Mouse (Mus musculus) spleen, embryonic (tissue): Measurements from ENCODE around the gene Ecpas.

ENCODE experiments used
- CTCF ChIA-PET: fragments of 350-600 bp; sonication (Branson Sonifier 250); formaldehyde crosslinking; loops from one replicate; lab custom pipeline; 2022; lab: Charles Lee

Ecpas gene

DNA sequence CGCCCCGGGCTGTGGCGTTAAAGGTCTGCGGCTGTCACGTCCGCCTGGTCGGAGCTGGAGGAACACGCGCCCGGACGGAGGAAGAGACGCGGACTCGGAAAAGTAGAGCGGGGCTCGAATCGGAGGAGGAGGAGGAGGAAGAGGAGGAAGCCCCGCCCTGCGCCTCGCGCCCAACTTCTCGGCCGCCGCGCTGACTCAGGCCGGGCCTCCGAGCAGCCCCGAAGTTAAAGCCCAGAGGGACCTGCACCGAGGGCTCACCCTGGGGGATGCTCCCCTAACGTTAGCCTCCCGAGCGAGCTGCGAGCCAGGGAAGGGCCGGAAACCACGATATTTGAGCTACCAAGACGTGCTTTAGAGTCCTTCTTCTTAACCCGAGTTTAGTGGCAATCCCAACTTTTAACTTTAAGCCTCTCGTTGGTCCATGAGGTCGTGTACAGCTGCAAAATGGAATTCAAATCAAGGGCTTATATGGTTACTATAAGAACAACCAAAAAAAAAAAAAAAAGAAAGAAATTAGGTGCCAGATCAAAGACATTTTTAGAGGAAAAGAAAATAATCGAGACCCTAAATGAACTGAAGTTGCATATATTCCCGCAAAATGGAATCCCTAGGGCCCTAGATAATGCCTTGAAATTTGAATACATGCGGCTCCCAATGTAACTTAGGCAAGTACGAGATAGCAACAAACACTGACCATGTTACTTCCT is at the start of gene Ecpas:
Gene Ecpas (minus strand): TSS at position 121 of the 707 bp plus-strand sequence.
- CTCF ChIA-PET = interaction anchor here (0.7 kb wide), 1 partner anchor 869 kb away, joined by 10 read pairs; no protein-coding TSS in a partner anchor

GRCm38 (mm10) chr4:58961719-58962118 is 49.2 kb upstream of the Ecpas start:
- CTCF ChIA-PET = no interaction called here

- CTCF ChIA-PET = no interaction called here
These were observed 40.1 kb upstream of the Ecpas start for GRCm38 (mm10) chr4:58952630-58953029.

GRCm38 (mm10) chr4:58948391-58948790 is 35.8 kb upstream of the Ecpas start:
- CTCF ChIA-PET = no interaction called here

DNA sequence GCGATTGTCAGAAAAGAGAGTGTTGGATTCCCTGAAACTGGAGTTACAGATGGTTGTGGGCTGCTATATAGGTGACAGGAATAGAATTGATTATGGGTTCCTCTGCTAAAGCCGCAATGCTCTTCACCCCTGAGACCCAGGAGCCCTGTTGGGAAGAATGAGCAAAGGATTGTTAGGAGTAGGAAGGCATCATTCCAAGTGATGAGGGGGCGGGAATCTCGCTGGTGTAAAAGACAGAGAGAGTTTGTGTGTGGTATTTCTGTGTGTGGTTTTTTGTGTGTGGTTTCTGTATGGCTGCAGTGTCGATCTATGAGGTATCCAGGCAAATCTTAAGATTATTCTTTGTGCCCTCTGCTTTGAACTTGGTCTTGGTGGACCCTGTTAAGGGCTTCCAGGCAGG is 32.1 kb upstream of the Ecpas start:
- CTCF ChIA-PET = interaction anchor here (0.5 kb wide), 1 partner anchor 52 kb away, joined by 4 read pairs; no protein-coding TSS in a partner anchor

DNA sequence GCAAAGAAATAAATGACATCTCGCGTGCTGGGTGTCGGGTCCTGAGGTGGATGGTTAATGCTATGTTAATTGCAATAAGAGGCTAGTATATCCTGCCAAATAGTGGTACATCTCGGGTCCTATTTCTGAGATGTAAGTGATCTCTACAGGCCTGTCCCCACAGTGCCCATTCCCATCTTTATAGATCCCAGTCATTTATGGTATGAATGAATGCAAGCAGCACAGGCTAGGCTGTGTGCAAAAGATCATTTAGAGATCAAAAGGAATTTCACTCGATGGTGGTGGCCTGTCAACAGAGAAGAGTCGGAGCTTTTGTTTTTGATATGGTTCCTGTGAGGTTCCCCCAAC is 31.6 kb upstream of the Ecpas start:
- CTCF ChIA-PET = interaction anchor here (0.6 to 1.2 kb wide), 2 partner anchors 40 to 893 kb away, joined by 4 to 7 read pairs; no protein-coding TSS in a partner anchor

DNA sequence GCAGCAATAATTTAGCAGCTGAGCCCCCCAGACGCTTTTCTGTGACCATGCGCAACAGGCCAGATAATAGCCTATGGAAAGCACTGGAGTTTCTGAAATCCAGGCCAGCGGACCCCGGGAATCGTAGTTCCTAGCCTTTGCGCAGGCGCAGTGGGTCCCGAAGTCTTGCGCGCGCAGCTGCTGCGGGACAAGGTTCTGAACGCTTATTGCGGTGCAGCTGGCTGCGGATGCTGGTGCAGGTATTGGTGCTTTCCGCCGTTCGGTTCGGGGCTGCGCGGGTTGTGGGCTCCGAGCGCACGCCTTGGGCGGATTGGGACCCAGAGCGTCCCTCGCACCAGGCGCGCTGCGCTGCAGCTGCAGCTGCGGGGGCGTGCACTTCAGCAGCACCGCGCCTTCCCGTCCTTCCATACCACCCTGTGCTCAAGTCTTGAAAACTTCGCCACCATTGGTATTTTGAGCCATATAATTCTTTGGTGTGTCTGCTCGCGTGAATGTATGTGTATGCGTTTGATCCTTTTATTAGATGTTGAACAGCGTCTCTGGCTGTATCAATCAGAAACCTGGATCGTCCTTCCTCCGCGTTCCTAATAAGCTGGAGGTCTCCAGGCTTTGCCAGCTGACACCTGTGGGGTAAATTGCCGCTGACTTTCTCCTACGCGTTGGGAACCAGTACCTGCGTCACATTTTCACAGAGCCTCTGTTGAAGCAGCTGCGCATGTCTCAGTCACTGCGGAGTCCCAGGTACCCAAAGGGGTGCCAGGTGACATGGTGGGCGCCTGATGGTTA is 31.1 kb upstream of the Ecpas start, which contains the start of gene Zkscan16:
Gene Zkscan16 (plus strand): TSS at position 209 of the 786 bp plus-strand sequence.
- CTCF ChIA-PET = interaction anchor here (0.6 to 1.2 kb wide), 2 partner anchors 41 to 893 kb away, joined by 4 to 7 read pairs; no protein-coding TSS in a partner anchor

DNA sequence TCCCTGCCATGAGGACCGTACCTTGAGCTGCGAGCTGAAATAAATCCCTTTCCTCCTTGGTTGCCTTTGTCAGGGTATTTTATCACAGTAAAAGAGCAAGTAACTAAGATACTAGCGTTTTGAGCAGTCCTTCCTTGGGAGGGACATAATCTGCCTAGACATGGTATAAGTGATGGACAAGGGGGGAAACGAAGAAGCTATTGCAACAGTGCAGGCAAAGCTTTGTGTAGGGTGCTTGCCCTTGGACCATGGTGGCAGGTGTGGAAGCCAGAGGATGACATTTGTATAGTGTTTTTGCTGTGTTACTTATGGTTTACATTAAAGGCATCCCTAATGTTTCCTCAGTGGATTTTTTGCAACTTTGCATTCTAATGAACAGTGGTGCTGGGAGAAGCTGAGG is 30.4 kb upstream of the Ecpas start:
- CTCF ChIA-PET = interaction anchor here (1.1 kb wide), 1 partner anchor 30 kb away, joined by 3 read pairs; no protein-coding TSS in a partner anchor

DNA sequence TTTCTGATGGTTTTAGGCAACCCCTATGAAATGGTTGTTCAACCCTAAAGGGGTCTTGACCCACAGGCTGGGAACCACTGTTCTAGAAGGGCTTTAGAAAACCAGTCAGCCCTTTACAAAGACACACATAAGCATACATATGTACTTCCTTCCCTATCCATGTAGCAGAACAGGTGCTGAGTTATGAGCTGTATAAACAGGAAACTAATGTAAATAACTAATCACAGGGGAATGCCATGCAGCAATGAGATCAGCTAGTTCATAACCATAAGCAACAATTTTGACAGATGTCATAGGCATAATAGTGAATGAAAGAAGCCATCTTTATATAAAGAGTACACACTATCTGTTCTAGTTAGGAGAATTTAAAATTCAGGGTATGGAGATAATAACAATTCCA is 29.1 kb upstream of the Ecpas start:
- CTCF ChIA-PET = no interaction called here

DNA sequence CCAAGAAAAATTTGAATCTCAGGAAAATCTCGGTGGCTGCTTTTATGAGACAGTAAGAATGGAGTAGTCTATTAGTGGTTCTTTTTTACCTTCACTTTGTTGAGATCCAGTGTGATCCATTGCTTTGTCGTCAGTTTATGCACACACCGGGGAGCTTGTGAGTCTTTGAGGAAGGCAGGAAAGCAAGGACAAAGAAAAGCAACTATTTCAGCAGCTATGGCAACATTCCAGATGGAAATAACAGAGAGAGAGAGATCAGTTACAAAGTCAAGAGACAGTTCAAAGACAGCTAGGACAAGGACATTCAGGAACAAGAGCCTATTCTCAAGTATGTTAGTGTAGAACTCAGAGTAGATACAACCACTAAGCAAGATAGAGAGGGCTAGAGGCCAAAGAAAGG is 23.3 kb upstream of the Ecpas start:
- CTCF ChIA-PET = no interaction called here

- CTCF ChIA-PET = no interaction called here
These were observed 22.4 kb upstream of the Ecpas start for GRCm38 (mm10) chr4:58934746-58935476.

- CTCF ChIA-PET = no interaction called here
These were observed 21.8 kb upstream of the Ecpas start for GRCm38 (mm10) chr4:58934308-58934707.

GRCm38 (mm10) chr4:58932541-58932940 is 20.0 kb upstream of the Ecpas start:
- CTCF ChIA-PET = interaction anchor here (0.7 kb wide), 1 partner anchor 34 kb away, joined by 3 read pairs; no protein-coding TSS in a partner anchor

- CTCF ChIA-PET = no interaction called here
These were observed 15.1 kb upstream of the Ecpas start for GRCm38 (mm10) chr4:58927661-58928060.

DNA sequence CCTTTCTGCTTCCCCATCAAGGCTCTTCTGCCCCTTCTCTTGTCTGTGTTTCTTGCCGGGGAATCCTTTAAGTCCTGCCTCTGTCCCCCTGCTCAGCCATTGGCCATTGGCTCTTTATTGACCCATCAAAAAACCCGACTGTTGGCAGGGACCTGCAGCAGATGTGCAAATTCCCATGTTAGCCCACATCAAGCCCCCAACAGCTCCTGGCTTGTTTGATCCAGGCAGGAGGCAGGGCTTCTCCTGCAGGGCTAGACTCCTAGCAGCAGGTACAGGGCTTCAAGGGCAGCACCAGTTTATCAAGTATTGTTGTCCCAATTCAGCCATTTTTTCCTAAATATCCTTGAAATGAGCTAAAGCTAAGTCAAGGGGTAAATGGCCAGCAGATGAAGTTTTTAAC is 13.6 kb upstream of the Ecpas start:
- CTCF ChIA-PET = interaction anchor here (0.7 kb wide), 1 partner anchor 387 kb away, joined by 11 read pairs; no protein-coding TSS in a partner anchor

DNA sequence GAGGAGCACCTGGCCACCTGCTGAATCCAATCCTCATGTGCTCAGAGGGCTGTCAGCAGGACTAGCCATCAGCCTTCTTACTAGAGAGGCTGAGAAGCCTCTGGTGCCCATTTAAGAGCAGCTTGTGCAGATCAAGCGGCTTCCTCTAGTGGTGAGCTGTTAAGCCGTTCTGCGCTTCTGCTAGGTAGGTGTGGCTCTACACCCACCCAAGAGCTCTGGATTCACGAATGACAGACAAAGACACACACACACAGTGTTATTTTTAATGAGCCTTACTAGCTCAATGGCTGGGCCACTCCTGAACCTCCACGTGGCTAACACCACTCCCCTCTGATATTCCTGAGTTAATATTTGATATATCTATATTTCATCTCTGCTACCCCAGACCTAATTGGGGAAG is 13.1 kb upstream of the Ecpas start:
- CTCF ChIA-PET = no interaction called here

DNA sequence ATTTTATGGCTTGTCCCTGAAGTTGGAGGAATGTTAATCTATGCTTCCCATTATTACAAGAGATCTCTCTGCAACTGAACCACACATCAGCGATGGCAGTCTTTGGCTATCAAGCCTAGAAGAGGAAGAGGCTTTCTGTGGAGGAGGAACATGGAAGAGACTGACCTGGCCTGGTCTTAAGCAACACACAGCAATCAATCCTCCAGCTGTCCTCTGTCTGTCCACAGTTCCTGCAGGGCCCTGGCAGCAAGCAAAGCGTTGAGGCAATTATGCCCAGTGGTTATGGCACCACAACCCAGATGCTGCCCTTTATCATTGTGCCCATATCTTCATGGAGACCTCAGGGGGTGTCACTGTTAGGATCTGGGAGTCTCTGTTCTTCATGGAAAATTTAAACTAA is 11.4 kb upstream of the Ecpas start:
- CTCF ChIA-PET = no interaction called here

DNA sequence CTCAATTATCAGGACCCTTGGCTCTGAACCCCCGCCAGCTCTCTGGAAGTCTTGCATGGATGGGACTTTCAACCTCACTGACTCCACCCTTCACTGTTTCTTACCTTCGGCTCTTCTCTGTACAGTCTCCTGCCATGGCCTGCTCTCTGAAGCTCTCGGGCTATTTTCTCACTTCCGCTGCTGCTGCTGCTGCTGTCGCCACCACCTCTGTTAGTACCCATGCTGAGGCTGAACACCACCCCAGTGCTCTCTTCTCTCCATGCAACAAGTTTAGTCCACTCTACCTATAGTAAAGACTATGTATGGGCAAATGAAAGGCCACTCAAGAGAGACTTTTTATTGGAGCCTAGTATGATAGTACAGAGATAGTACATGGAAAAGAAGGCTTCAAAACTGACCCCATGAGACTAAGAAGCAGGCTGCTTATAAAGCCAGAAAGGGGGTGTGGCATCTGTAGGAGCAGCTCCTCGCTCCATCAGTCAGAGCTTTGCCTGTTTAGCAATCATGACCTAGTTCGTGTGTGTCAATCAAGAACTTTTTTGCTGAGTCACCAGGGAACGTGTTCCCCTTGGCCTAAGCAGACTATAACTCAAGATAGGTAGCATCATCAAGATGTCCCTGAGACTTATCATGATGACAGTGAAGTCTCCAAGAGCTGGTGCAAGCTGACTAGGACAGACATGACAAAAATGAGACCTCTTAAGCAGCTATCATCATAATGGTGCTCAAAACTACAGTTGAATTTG is 2.7 kb upstream of the Ecpas start:
- CTCF ChIA-PET = interaction anchor here (0.5 kb wide), 2 partner anchors 11 to 25 kb away, joined by 4 to 5 read pairs; no protein-coding TSS in a partner anchor

GRCm38 (mm10) chr4:58913336-58914026 is 932 bp upstream of the Ecpas start:
- CTCF ChIA-PET = no interaction called here
